Mouse (Mus musculus) small intestine, adult 2 months (tissue): ENCODE data around the gene Ankrd11.

Experiments
- CTCF ChIP-seq: fragments of 200-500 bp; IDR thresholded peaks from 2 replicates; pipeline ENCODE4 v1.5.1; 2012; ENCODE audit warnings: low read depth, mild to moderate bottlenecking, control low read depth, inconsistent platforms, low read length, moderate library complexity, mixed read lengths; ENCODE audit not compliant: insufficient replicate concordance, insufficient read length; ENCODE audit errors: extremely low read depth
- POLR2A ChIP-seq: fragments of 200-500 bp; IDR thresholded peaks from 2 replicates; pipeline ENCODE4 v1.6.1; 2012; ENCODE audit warnings: low read depth, mild to moderate bottlenecking, control low read depth, inconsistent platforms, low read length, moderate library complexity

DNA sequence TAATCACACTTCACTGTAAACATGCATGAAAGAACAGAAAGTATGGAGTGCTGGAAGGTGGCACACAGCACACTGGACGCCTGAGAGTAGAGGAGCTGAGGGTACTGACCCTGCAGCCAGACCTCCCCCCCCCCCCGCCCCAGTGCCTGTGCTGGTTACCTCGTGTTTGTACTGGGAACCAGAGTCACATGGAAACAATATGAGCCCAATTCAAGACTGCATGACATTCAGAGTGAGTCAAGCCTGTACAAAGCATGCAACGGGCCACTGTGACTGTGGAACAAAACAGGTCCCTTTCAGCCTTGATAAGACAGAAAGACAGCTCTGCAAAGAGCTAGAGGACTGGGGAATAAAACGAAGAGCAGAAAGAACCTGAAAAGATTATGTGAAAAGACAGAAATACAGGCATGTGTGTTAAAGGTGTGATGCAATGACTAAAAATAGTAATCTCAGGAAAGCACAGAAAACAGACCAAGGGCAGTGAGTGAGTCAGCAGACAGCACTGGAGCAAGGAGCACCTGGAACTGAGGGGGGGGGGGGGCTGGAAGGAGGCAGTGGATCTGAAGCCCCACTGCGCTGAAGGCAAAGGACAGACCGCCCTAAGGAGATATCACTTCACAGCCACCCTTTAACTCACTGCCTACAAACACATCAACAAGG lies 118.5 kb downstream of the Ankrd11 start:
- TF ChIP-seq CTCF (no peak), POLR2A (no peak)
